Mouse (Mus musculus) lung, embryonic 15.5 days (tissue): Measurements from ENCODE around the gene Stk39. TPM values are rescaled to one million over a fixed set of nuclear protein-coding genes. Genes with fewer than 3 reads are reported as not detected.

Experiments
- ATAC-seq: fragments of 200-750 bp; cut with Nextera tagmentation; 2 replicates; pipeline ENCODE4 v1.8.0; 2017; ENCODE audit warnings: moderate number of reproducible peaks, borderline replicate concordance; ENCODE audit not compliant: low FRiP score, low TSS enrichment; ENCODE audit errors: extremely low read depth
- H3K27ac ChIP-seq: fragments of 300-500 bp; sonication (generic); 2 replicates; pipeline ENCODE4 v1.5.1; 2015; ENCODE audit warnings: moderate library complexity, mild to moderate bottlenecking, inconsistent platforms
- H3K27me3 ChIP-seq: fragments of 300-500 bp; sonication (generic); 2 replicates; pipeline ENCODE4 v1.6.1; 2015; ENCODE audit warnings: inconsistent platforms
- H3K36me3 ChIP-seq: fragments of 300-500 bp; sonication (generic); 2 replicates; pipeline ENCODE4 v1.6.1; 2015; ENCODE audit warnings: inconsistent platforms
- H3K4me1 ChIP-seq: fragments of 300-500 bp; sonication (generic); 2 replicates; pipeline ENCODE4 v1.6.1; 2015; ENCODE audit warnings: inconsistent platforms
- H3K4me2 ChIP-seq: fragments of 300-500 bp; sonication (generic); 2 replicates; pipeline ENCODE4 v1.6.1; 2015; ENCODE audit warnings: inconsistent platforms, mild to moderate bottlenecking, moderate library complexity
- H3K4me3 ChIP-seq: fragments of 300-500 bp; sonication (generic); 2 replicates; pipeline ENCODE4 v1.5.1; 2015; ENCODE audit warnings: mild to moderate bottlenecking, inconsistent platforms
- H3K9ac ChIP-seq: fragments of 300-500 bp; sonication (generic); 2 replicates; pipeline ENCODE4 v1.6.1; 2015; ENCODE audit warnings: inconsistent platforms
- H3K9me3 ChIP-seq: fragments of 300-500 bp; sonication (generic); 2 replicates; pipeline ENCODE4 v1.6.1; 2016; ENCODE audit warnings: inconsistent platforms
- WGBS: fragments of 180-500 bp; shearing (Covaris S2); methylation state at CpG from one replicate; pipeline ENCODE4 v1.1.7; 2015; 5-methylcytosine and 5-hydroxymethylcytosine counted together
- polyA plus RNA-seq: library from polyadenylated mRNA; unstranded; fragments of >200 nt; fragmentation: Nextera tagmentation; extraction: Ambion mirVana; gene quantifications from 2 replicates; pipeline ENCODE4 v1.2.1, GENCODE M21; 2015

Gene Stk39
- polyA plus RNA-seq, 1 experiment from 2014 or later: 19.3 TPM

GRCm38 (mm10) chr2:68317452-68317851, 154.6 kb downstream of the Stk39 start:
- no peak overlapping the region for H3K27ac ChIP-seq
- peaks cover 9% of the 10 kb centered on the region; the same call in 1 of the 2 replicates for H3K4me1 ChIP-seq
- H3K4me2 ChIP-seq: no peak overlapping the region
- H3K27me3 ChIP-seq: no peaks in the 10 kb centered on the region
- no peak for ATAC-seq
- 41% methylated on average over 2 of the region's 2 CpGs for WGBS
- H3K9me3 ChIP-seq: no peaks in the 10 kb centered on the region
- H3K36me3 ChIP-seq: no peaks in the 10 kb centered on the region
- H3K4me3 ChIP-seq: no peak overlapping the region
- no peak overlapping the region for H3K9ac ChIP-seq

- WGBS: 61% methylated on average over 11 of the region's 11 CpGs
- Histone ChIP-seq H3K4me2 (no peak overlapping the region), H3K36me3 (no peaks in the 10 kb centered on the region), H3K9me3 (no peaks in the 10 kb centered on the region), H3K27ac (no peak overlapping the region), H3K9ac (no peak overlapping the region), H3K4me1 (0 out of 2 replicates have a peak, but pooled peaks cover 4% of the 10 kb centered on the region), H3K27me3 (no peaks in the 10 kb centered on the region), H3K4me3 (no peak overlapping the region)
- ATAC-seq: no peak
These were observed 156.8 kb downstream of the Stk39 start for GRCm38 (mm10) chr2:68315258-68315657.

- Histone ChIP-seq H3K9me3 (no peaks in the 10 kb centered on the region), H3K27me3 (no peaks in the 10 kb centered on the region), H3K4me3 (no peak overlapping the region), H3K27ac (no peak overlapping the region), H3K4me2 (no peak overlapping the region), H3K36me3 (peaks cover 5% of the 10 kb centered on the region), H3K4me1 (no peaks in the 10 kb centered on the region), H3K9ac (no peak overlapping the region)
- ATAC-seq: no peak
- 86% methylated on average over 3 of the region's 3 CpGs for WGBS
These were observed 161.9 kb downstream of the Stk39 start for GRCm38 (mm10) chr2:68310121-68310520.

- Histone ChIP-seq H3K4me1 (0 out of 2 replicates have a peak, but pooled peaks cover 4% of the 10 kb centered on the region), H3K36me3 (peaks cover 5% of the 10 kb centered on the region), H3K27me3 (no peaks in the 10 kb centered on the region), H3K9ac (no peak overlapping the region), H3K4me3 (no peak overlapping the region), H3K4me2 (no peak overlapping the region), H3K9me3 (no peaks in the 10 kb centered on the region), H3K27ac (no peak overlapping the region)
- ATAC-seq: no peak
- whole genome bisulfite sequencing: 88% methylated on average over 4 of the region's 4 CpGs
These were observed 165.5 kb downstream of the Stk39 start for GRCm38 (mm10) chr2:68306519-68306918.

GRCm38 (mm10) chr2:68304771-68305460, 167.2 kb downstream of the Stk39 start:
- 82% methylated on average over 6 of the region's 6 CpGs for WGBS

GRCm38 (mm10) chr2:68301811-68302542, 170.1 kb downstream of the Stk39 start:
- no peak overlapping the region for H3K4me2 ChIP-seq
- H3K9me3 ChIP-seq: no peaks in the 10 kb centered on the region
- H3K9ac ChIP-seq: no peak overlapping the region
- H3K4me3 ChIP-seq: no peak overlapping the region
- H3K4me1 ChIP-seq: 0 out of 2 replicates have a peak, but pooled peaks cover 4% of the 10 kb centered on the region
- no peak for ATAC-seq
- WGBS: 55% methylated on average over 4 of the region's 4 CpGs
- H3K36me3 ChIP-seq: peaks cover 5% of the 10 kb centered on the region
- H3K27me3 ChIP-seq: no peaks in the 10 kb centered on the region
- H3K27ac ChIP-seq: no peak overlapping the region

More at GRCm38 (mm10) chr2:68304771-68305460, 167.2 kb downstream of the Stk39 start:
- Histone ChIP-seq H3K4me2 (no peak overlapping the region), H3K9me3 (no peaks in the 10 kb centered on the region), H3K27me3 (no peaks in the 10 kb centered on the region), H3K4me1 (0 out of 2 replicates have a peak, but pooled peaks cover 4% of the 10 kb centered on the region), H3K36me3 (peaks cover 5% of the 10 kb centered on the region), H3K4me3 (no peak overlapping the region), H3K9ac (no peak overlapping the region), H3K27ac (no peak overlapping the region)
- ATAC-seq: no peak

DNA sequence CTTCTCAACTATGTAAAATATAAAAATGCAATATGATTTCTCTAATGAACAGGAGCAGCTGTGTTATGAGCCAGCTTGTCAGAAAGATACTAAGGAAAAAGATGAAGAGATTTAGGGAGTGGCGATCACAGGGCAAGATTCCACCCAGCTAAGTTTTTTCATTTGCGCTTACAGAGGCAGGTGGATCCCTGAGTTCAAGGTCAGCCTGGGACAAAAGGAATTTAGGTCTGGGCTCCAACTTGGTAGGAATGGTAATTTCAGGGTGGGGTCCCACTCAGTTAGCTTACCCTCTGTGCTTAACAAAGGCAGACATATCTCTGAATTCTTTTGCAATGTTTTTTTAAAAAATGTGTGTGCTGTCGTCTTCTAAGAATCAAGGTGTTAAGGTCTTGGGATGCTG, 173.7 kb downstream of the Stk39 start:
- Histone ChIP-seq H3K36me3 (no peaks in the 10 kb centered on the region), H3K9ac (no peak overlapping the region)
- no peak for ATAC-seq

GRCm38 (mm10) chr2:68297955-68298354, 174.1 kb downstream of the Stk39 start:
- no peaks in the 10 kb centered on the region for H3K36me3 ChIP-seq
- WGBS: 91% methylated on average over 2 of the region's 2 CpGs
- ATAC-seq: no peak

More for the DNA sequence above, 173.7 kb downstream of the Stk39 start:
- no peaks in the 10 kb centered on the region for H3K27me3 ChIP-seq
- H3K27ac ChIP-seq: no peak overlapping the region
- H3K9me3 ChIP-seq: no peaks in the 10 kb centered on the region
- no peak overlapping the region for H3K4me3 ChIP-seq
- 0 out of 2 replicates have a peak, but pooled peaks cover 4% of the 10 kb centered on the region for H3K4me1 ChIP-seq
- no peak overlapping the region for H3K4me2 ChIP-seq
- WGBS: 93% methylated on average over 3 of the region's 3 CpGs

DNA sequence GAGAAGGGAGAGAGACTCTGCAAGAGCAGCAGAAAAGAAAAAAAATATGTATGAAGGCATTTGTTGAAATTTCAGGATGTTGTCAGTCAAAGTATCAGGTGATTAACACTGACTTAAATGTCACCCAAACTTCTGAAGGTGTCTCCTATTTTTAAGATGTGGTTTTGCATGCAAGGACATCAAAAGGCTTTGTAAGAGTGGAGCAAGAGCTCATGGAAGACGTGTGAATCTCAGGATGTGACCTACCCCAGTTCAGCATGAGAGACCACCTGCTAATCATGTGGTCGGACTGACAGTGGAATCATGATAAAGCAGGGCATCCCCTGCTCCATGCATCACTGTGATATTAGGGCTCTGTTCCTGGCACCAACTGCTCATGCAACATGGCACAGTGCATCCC, 175.3 kb downstream of the Stk39 start:
- Histone ChIP-seq H3K27ac (no peak overlapping the region), H3K4me3 (no peak overlapping the region), H3K4me1 (no peaks in the 10 kb centered on the region), H3K36me3 (no peaks in the 10 kb centered on the region), H3K9me3 (no peaks in the 10 kb centered on the region), H3K27me3 (no peaks in the 10 kb centered on the region), H3K4me2 (no peak overlapping the region), H3K9ac (no peak overlapping the region)
- no peak for ATAC-seq
- 67% methylated on average over 2 of the region's 2 CpGs for WGBS

More at GRCm38 (mm10) chr2:68297955-68298354, 174.1 kb downstream of the Stk39 start:
- H3K4me1 ChIP-seq: 0 out of 2 replicates have a peak, but pooled peaks cover 4% of the 10 kb centered on the region
- no peaks in the 10 kb centered on the region for H3K27me3 ChIP-seq
- H3K9me3 ChIP-seq: no peaks in the 10 kb centered on the region
- H3K9ac ChIP-seq: no peak overlapping the region
- no peak overlapping the region for H3K4me3 ChIP-seq
- H3K4me2 ChIP-seq: no peak overlapping the region
- H3K27ac ChIP-seq: no peak overlapping the region

DNA sequence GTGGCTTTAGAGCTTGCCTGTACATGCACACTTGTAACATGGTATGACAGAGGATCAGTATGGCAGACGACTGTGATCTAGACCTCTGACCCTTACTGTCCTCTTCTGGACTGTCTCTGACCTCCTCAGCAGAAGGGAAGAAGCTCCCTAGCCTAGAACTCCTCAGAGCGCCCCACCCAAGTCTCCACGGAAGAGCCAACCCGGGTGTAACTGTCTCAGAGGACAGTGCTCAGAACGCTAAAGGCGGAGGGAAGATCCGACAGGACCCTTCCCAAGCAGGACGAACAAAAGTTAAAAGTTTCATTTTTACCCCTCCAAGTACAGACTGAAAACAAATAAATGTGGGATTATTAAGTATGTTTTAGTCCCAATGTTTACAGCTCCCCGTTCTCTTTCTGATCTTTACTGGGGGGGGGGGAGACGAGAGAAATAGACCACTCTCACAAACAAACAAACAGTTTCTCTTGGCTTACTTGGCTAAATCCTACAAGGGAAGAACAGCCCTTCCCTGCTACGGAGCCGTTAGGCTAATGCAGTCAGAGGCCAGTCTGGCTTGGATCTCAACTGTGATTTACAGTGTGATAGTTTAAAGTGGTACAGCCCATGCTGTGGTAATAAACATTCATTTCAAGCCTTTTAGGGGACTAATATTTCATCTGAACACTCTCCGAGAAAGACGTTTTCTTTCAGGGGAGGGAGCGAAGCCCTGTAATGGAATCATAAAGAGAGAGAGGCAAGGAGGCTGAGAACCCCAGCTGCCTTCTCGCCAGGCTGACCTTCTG, 179.3 kb downstream of the Stk39 start:
- Histone ChIP-seq H3K27me3 (no peaks in the 10 kb centered on the region), H3K27ac (no peak overlapping the region), H3K4me2 (no peak overlapping the region), H3K4me1 (no peaks in the 10 kb centered on the region), H3K4me3 (no peak overlapping the region), H3K36me3 (no peaks in the 10 kb centered on the region), H3K9me3 (no peaks in the 10 kb centered on the region), H3K9ac (no peak overlapping the region)
- ATAC-seq: peak; percentile 55; the same call in 1 of the 2 replicates
- 43% methylated on average over 16 of the region's 16 CpGs for WGBS

DNA sequence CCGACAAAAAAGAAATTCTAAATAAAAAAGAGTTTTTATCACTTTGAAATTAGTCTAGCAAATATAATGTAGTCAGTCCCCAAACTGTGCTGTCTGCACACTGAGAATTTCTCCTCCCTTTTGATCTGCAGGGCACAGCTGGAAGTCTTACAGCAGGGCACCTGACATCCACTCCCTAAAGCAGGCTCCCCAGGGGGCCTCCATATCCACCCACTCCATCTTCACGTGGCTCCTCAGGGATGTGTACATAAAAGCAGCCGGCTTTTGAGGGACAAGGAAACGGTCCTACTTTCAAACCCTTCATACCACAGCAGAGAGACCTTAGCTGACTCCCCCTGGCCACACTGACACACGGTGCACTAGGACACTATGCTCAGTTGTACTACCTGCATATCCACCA, 180.2 kb downstream of the Stk39 start:
- 38% methylated on average over 5 of the region's 5 CpGs for WGBS
- Histone ChIP-seq H3K4me2 (no peak overlapping the region), H3K27me3 (no peaks in the 10 kb centered on the region), H3K4me3 (no peak overlapping the region), H3K9me3 (no peaks in the 10 kb centered on the region), H3K9ac (no peak overlapping the region), H3K4me1 (no peaks in the 10 kb centered on the region), H3K36me3 (no peaks in the 10 kb centered on the region), H3K27ac (no peak overlapping the region)
- ATAC-seq: no peak
